Mouse (Mus musculus) CH12.LX (cell line): ENCODE measurements around the gene Mixl1. TPM values are rescaled to one million over a fixed set of nuclear protein-coding genes. Genes with fewer than 3 reads are reported as not detected.

ENCODE experiments used
- DNase-seq: peaks from one replicate; pipeline ENCODE4 v3.0.0-alpha.2; 2013; ENCODE audit errors: extremely low read depth
- H3K27ac ChIP-seq: 2 replicates; pipeline ENCODE4 v1.5.1; 2012; ENCODE audit warnings: low read depth, mild to moderate bottlenecking, control low read depth, moderate library complexity; ENCODE audit not compliant: insufficient read depth
- H3K27me3 ChIP-seq: replicated peaks from 2 replicates; pipeline ENCODE3; 2012; ENCODE audit warnings: inconsistent platforms
- H3K36me3 ChIP-seq, 2 experiments: replicated peaks in 1 of 2; 2 replicates each; pipeline versions ENCODE3 to v1.6.1; 2012; ENCODE audit warnings: inconsistent platforms in 1 of 2, low read length in 1 of 2, mild to moderate bottlenecking in 1 of 2, mixed read lengths in 1 of 2, moderate library complexity in 1 of 2; ENCODE audit not compliant: control insufficient read depth in 1 of 2, insufficient read depth in 1 of 2
- H3K4me1 ChIP-seq, 2 experiments: 2 replicates each; pipeline ENCODE4 v1.6.1; 2012; ENCODE audit warnings: inconsistent platforms in 1 of 2, moderate library complexity in 1 of 2; ENCODE audit not compliant: insufficient read depth in 2 of 2, control insufficient read depth in 1 of 2
- H3K4me2 ChIP-seq: 2 replicates; pipeline ENCODE4 v1.6.1; 2012; ENCODE audit warnings: low read depth, mild to moderate bottlenecking, control low read depth; ENCODE audit not compliant: poor library complexity, insufficient read depth, severe bottlenecking
- H3K4me3 ChIP-seq, 3 experiments: fragments of 150-350 bp in 1 of 3; sonication (generic) in 1 of 3; replicated peaks in 1 of 3; 2 replicates each; pipeline versions ENCODE3 to v1.5.1; 2011 to 2012; ENCODE audit warnings: low read depth in 2 of 3, low read length in 2 of 3, mild to moderate bottlenecking in 2 of 3, moderate library complexity in 2 of 3, control low read depth in 1 of 3, improper control_type of control experiment in 1 of 3, inconsistent platforms in 1 of 3, mixed read lengths in 1 of 3; ENCODE audit not compliant: poor library complexity in 1 of 3
- H3K79me2 ChIP-seq: replicated peaks from 2 replicates; pipeline ENCODE4 v1.6.1; 2012; ENCODE audit warnings: mild to moderate bottlenecking, moderate library complexity; ENCODE audit not compliant: control insufficient read depth, poor library complexity, insufficient read depth, severe bottlenecking; ENCODE audit errors: extremely low read depth
- H3K9ac ChIP-seq: 2 replicates; pipeline ENCODE4 v1.6.1; 2012; ENCODE audit warnings: low read depth, mild to moderate bottlenecking, control low read depth, moderate library complexity; ENCODE audit not compliant: insufficient read depth
- H3K9me3 ChIP-seq: replicated peaks from 2 replicates; pipeline ENCODE3; 2012; ENCODE audit warnings: low read length, inconsistent platforms, mixed read lengths
- BHLHE40 ChIP-seq: IDR thresholded peaks from 2 replicates; pipeline ENCODE4 v1.6.1; 2011; ENCODE audit warnings: mild to moderate bottlenecking, low read depth, low read length, improper control_type of control experiment
- ELF1 ChIP-seq: IDR thresholded peaks from 2 replicates; pipeline ENCODE4 v1.6.1; 2014; ENCODE audit warnings: low read depth, mild to moderate bottlenecking, inconsistent platforms, low read length, improper control_type of control experiment
- ETS1 ChIP-seq: conservative IDR thresholded peaks from 2 replicates; pipeline ENCODE4 v1.6.1; 2012; ENCODE audit warnings: low read depth, mild to moderate bottlenecking, inconsistent platforms, low read length, improper control_type of control experiment, moderate library complexity
- JUN ChIP-seq: IDR thresholded peaks from 2 replicates; pipeline ENCODE4 v1.6.1; 2011; ENCODE audit warnings: low read depth, mild to moderate bottlenecking, low read length, improper control_type of control experiment, moderate library complexity; ENCODE audit not compliant: insufficient read depth
- MAX ChIP-seq: IDR thresholded peaks from 2 replicates; pipeline ENCODE4 v1.6.1; 2011; ENCODE audit warnings: low read length, improper control_type of control experiment
- MAZ ChIP-seq: IDR thresholded peaks from 2 replicates; pipeline ENCODE4 v1.6.1; 2012; ENCODE audit warnings: low read depth, mild to moderate bottlenecking, inconsistent platforms, low read length, improper control_type of control experiment, moderate library complexity
- MEF2A ChIP-seq: IDR thresholded peaks from 2 replicates; pipeline ENCODE4 v1.6.1; 2014; ENCODE audit warnings: low read depth, mild to moderate bottlenecking, inconsistent platforms, low read length, improper control_type of control experiment, borderline replicate concordance
- MXI1 ChIP-seq: IDR thresholded peaks from 2 replicates; pipeline ENCODE4 v1.6.1; 2011; ENCODE audit warnings: mild to moderate bottlenecking, low read depth, low read length, improper control_type of control experiment
- MYC ChIP-seq: IDR thresholded peaks from 2 replicates; pipeline ENCODE4 v1.6.1; 2011; ENCODE audit warnings: low read depth, mild to moderate bottlenecking, improper control_type of control experiment, low read length
- POLR2AphosphoS2 ChIP-seq: IDR thresholded peaks from 2 replicates; pipeline ENCODE4 v1.6.1; 2011; ENCODE audit warnings: low read depth, low read length, improper control_type of control experiment
- RAD21 ChIP-seq: IDR thresholded peaks from 2 replicates; pipeline ENCODE4 v1.6.1; 2011; ENCODE audit warnings: low read depth, mild to moderate bottlenecking, low read length, improper control_type of control experiment, moderate library complexity
- TBP ChIP-seq: conservative IDR thresholded peaks from 2 replicates; pipeline ENCODE4 v1.6.1; 2011; ENCODE audit warnings: low read depth, low read length, improper control_type of control experiment
- TCF12 ChIP-seq: IDR thresholded peaks from 2 replicates; pipeline ENCODE4 v1.6.1; 2014; ENCODE audit warnings: low read depth, mild to moderate bottlenecking, inconsistent platforms, low read length, improper control_type of control experiment
- USF1 ChIP-seq: IDR thresholded peaks from 2 replicates; pipeline ENCODE4 v1.6.1; 2014; ENCODE audit warnings: low read depth, mild to moderate bottlenecking, inconsistent platforms, low read length, improper control_type of control experiment
- ZNF384 ChIP-seq: IDR thresholded peaks from 2 replicates; pipeline ENCODE4 v1.6.1; 2012; ENCODE audit warnings: low read depth, low read length, improper control_type of control experiment, inconsistent platforms
- dilution Hi-C: fragments of 300-500 bp; cut with MboI; formaldehyde crosslinking; loops from 2 replicates; pipeline ENCODE4 v1.14.3; 2020; ENCODE audit warnings: low sequenced_read_pairs; ENCODE audit not compliant: extremely low pct_unique_long_range_greater_than_20kb, extremely low pct_ligation_motif_present
- in situ Hi-C: fragments of 300-500 bp; cut with MboI; formaldehyde crosslinking; loops from 3 replicates; pipeline ENCODE4 v1.14.3; 2019; ENCODE audit warnings: low sequenced_read_pairs, low pct_ligation_motif_present, low pct_unique_long_range_greater_than_20kb, mixed read lengths
- polyA plus RNA-seq: library from polyadenylated mRNA; unstranded; fragments of >175 nt; gene quantifications from 2 replicates; pipeline ENCODE4 v1.2.1, GENCODE M21; 2012; ENCODE audit warnings: low read depth; ENCODE audit not compliant: insufficient read length
- total RNA-seq, 2 experiments: library from RNA; depleted of rRNA; stranded (reverse); fragments of 300-350 nt in 1 of 2; fragments of >200 nt in 1 of 2; gene quantifications; 2 replicates each; pipeline ENCODE4 v1.2.3; 2012 to 2014

The Mixl1 gene
- total and polyA plus RNA-seq, 3 experiments = not detected

DNA sequence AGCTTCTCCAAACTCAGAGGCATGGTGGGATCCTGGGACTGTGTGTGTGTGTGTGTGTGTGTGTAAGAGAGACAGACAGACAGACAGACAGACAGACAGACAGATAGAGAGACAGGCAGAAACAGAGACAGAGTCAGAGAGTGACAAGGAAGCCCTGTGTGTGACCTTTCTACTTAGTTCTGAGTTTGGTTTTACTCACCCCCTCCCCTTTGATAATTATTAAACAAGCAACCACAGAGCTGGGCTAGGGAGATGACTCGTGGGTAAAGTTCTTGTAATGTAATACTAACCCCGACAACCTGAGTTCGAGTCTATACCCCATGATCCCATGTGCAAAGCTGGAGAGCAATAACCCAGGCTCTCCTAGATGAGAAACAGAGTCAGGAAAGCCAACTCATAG is 11.0 kb upstream of the Mixl1 start:
- DNase-seq = no peak
- H3K36me3 ChIP-seq = no peaks in the 10 kb centered on the region
- TF ChIP-seq POLR2AphosphoS2 = no peak
- no peak for TF ChIP-seq JUN
- no peak for TF ChIP-seq ETS1
- dilution Hi-C loops = no loop called here
- H3K27ac ChIP-seq = no peak overlapping the region
- H3K9me3 ChIP-seq = no peaks in the 10 kb centered on the region
- H3K4me3 ChIP-seq = no peak overlapping the region
- H3K4me2 ChIP-seq = no peak overlapping the region
- H3K4me1 ChIP-seq = peaks cover 0 to 23% of the 10 kb centered on the region in 2 experiments; a peak in 2 of 4 replicates
- H3K79me2 ChIP-seq = no peaks in the 10 kb centered on the region
- no peaks in the 10 kb centered on the region for H3K27me3 ChIP-seq
- H3K9ac ChIP-seq = no peak overlapping the region
- in situ Hi-C loops = no loop called here

DNA sequence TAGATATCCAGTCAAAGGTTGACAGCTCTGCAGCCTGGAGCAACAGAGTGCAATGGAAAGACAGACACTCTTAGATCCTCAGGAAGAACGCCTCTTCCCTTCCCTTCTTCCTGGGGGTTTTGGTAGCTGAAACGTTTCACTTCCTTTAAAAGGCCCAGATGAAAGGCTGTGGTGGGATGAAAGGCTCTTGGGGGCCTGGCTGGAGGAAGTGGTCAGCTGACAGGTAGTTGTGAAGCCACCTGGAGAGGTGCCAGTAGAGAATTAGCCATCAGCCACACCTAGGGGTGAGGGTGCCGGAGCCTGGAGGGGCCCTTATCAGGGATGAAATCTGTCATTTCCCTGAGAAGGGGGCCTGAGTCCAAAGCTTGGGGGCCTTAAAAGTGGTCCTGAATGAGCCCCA is 10.5 kb upstream of the Mixl1 start:
- H3K36me3 ChIP-seq = no peaks in the 10 kb centered on the region
- H3K4me1 ChIP-seq = peaks cover 2 to 23% of the 10 kb centered on the region in 2 experiments; a peak in 2 of 4 replicates
- TF ChIP-seq USF1 = no peak
- peak; percentile 35; the same call in 1 of the 2 replicates for TF ChIP-seq BHLHE40
- no peak overlapping the region for H3K9ac ChIP-seq
- H3K27ac ChIP-seq = no peak overlapping the region
- no peak for DNase-seq
- no peaks in the 10 kb centered on the region for H3K79me2 ChIP-seq
- no peaks in the 10 kb centered on the region for H3K27me3 ChIP-seq
- no peaks in the 10 kb centered on the region for H3K9me3 ChIP-seq
- no peak overlapping the region for H3K4me3 ChIP-seq
- dilution Hi-C loops (no loop called here), in situ Hi-C loops (no loop called here)
- no peak overlapping the region for H3K4me2 ChIP-seq

DNA sequence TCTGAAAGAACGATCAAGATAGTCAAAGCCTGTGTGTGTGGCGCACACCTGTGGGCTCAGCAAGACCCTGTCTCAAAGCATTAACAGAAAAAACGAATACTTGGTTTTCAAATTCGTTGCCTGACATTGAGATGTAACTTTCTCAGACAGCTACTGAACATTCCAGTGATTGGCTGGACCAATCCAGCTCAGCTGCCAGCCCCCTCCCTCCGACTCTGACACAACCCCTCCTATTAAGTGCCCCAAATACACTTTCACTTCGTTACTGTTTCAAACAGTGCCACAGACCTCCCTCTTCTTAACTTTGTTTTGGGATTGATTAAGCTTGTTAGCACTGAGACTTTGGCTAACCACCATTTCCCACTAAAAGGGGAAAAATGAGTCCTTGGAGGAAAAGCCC is 6.6 kb upstream of the Mixl1 start:
- dilution Hi-C loops (no loop called here), in situ Hi-C loops (no loop called here)
- DNase-seq = no peak
- H3K36me3 ChIP-seq = no peaks in the 10 kb centered on the region
- peaks cover 2 to 16% of the 10 kb centered on the region in 2 experiments; a peak in 2 of 4 replicates for H3K4me1 ChIP-seq
- no peaks in the 10 kb centered on the region for H3K79me2 ChIP-seq
- H3K9ac ChIP-seq = no peak overlapping the region; the same call in 1 of the 2 replicates
- no peaks in the 10 kb centered on the region for H3K27me3 ChIP-seq
- H3K4me3 ChIP-seq = no peak overlapping the region
- no peaks in the 10 kb centered on the region for H3K9me3 ChIP-seq
- TF ChIP-seq POLR2AphosphoS2 = no peak
- no peak overlapping the region for H3K27ac ChIP-seq
- H3K4me2 ChIP-seq = peak overlapping the region; percentile 47

DNA sequence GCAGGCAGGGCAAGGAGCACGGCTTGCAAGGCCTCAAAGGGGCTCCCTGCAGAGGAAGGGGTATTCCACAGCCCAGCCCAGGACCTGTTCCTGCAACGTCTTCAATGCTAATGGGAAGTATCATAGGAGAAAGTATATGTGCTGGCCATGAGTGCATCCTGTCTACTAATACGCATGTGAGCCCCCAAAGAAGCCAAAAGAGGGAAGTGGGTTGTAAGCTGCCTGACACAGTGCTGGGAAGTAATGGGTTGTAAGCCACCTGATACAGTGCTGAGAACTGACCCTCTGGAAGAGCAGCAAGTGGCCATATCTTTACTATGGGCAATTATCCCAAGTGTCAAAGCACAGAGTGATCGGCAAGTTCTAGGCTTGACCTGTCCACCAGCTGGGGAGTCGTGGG is 1.2 kb upstream of the Mixl1 start:
- dilution Hi-C loops (no loop called here), in situ Hi-C loops (no loop called here)
- Histone ChIP-seq H3K4me3 (no peak overlapping the region), H3K79me2 (no peaks in the 10 kb centered on the region), H3K9ac (no peak overlapping the region), H3K4me2 (no peak overlapping the region), H3K36me3 (no peaks in the 10 kb centered on the region), H3K4me1 (peaks cover 2 to 4% of the 10 kb centered on the region in 2 experiments; a peak in 1 of 4 replicates), H3K9me3 (peaks cover 4% of the 10 kb centered on the region), H3K27me3 (no peaks in the 10 kb centered on the region), H3K27ac (no peak overlapping the region)
- TF ChIP-seq RAD21 = no peak
- TF ChIP-seq MAZ = no peak
- no peak for TF ChIP-seq TCF12
- no peak for TF ChIP-seq MEF2A
- TF ChIP-seq ELF1 = no peak
- TF ChIP-seq MAX = no peak
- TF ChIP-seq ZNF384 = no peak
- TF ChIP-seq TBP = no peak
- TF ChIP-seq MXI1 = no peak
- TF ChIP-seq MYC = no peak
- no peak for TF ChIP-seq BHLHE40
- no peak for TF ChIP-seq USF1
- no peak for DNase-seq
